Mouse (Mus musculus) hindbrain, postnatal 0 days (tissue): ENCODE results near the gene Sept12. TPM values are rescaled to one million over a fixed set of nuclear protein-coding genes. Genes with fewer than 3 reads are reported as not detected.
A peak's percentile ranks its signal among the peaks of the same experiment; 100 is the strongest.

Source experiments
- ATAC-seq: fragments of 200-750 bp; cut with Nextera tagmentation; 2 replicates; pipeline ENCODE4 v1.8.0; 2017; ENCODE audit warnings: mild to moderate bottlenecking, moderate TSS enrichment, moderate library complexity
- DNase-seq: peaks from one replicate; pipeline ENCODE4 v3.0.0-alpha.2; 2015; ENCODE audit warnings: low spot score
- H3K27ac ChIP-seq: fragments of 300-500 bp; sonication (generic); 2 replicates; pipeline ENCODE4 v1.5.1; 2014; ENCODE audit warnings: mild to moderate bottlenecking
- H3K27me3 ChIP-seq: fragments of 300-500 bp; sonication (generic); 2 replicates; pipeline ENCODE4 v1.6.1; 2014; ENCODE audit warnings: low read length, mixed read lengths; ENCODE audit not compliant: insufficient read depth
- H3K36me3 ChIP-seq: fragments of 300-500 bp; sonication (generic); 2 replicates; pipeline ENCODE4 v1.6.1; 2014; ENCODE audit warnings: low read length, mixed read lengths; ENCODE audit not compliant: insufficient read depth
- H3K4me1 ChIP-seq: fragments of 300-500 bp; sonication (generic); 2 replicates; pipeline ENCODE4 v1.6.1; 2014; ENCODE audit warnings: antibody characterized with exemption, low read length, mixed read lengths; ENCODE audit not compliant: insufficient read depth
- H3K4me2 ChIP-seq: fragments of 300-500 bp; sonication (generic); 2 replicates; pipeline ENCODE4 v1.6.1; 2014; ENCODE audit warnings: low read depth, mild to moderate bottlenecking, low read length, moderate library complexity, mixed read lengths
- H3K4me3 ChIP-seq: fragments of 300-500 bp; sonication (generic); 2 replicates; pipeline ENCODE4 v1.5.1; 2014; ENCODE audit warnings: low read length
- H3K9ac ChIP-seq: fragments of 300-500 bp; sonication (generic); replicated peaks from 2 replicates; pipeline ENCODE4 v1.6.1; 2014; ENCODE audit warnings: mild to moderate bottlenecking, low read length, moderate library complexity, mixed read lengths
- H3K9me3 ChIP-seq: fragments of 300-500 bp; sonication (generic); 2 replicates; pipeline ENCODE4 v1.6.1; 2016; ENCODE audit warnings: low read length, mixed read lengths
- CTCF ChIP-seq: IDR thresholded peaks from 2 replicates; pipeline ENCODE4 v1.5.1; 2016; ENCODE audit warnings: antibody characterized with exemption, control low read depth, low read depth
- WGBS: fragments of 180-500 bp; shearing (Covaris S2); extraction: QIAGEN DNeasy Blood & Tissue Kit; methylation state at CpG from one replicate; pipeline ENCODE4 v1.1.7; 2014; 5-methylcytosine and 5-hydroxymethylcytosine counted together
- polyA plus RNA-seq: library from polyadenylated mRNA; unstranded; fragments of >200 nt; fragmentation: Nextera tagmentation; extraction: Ambion mirVana; gene quantifications from 2 replicates; pipeline ENCODE4 v1.2.1, GENCODE M21; 2015
- total RNA-seq: library from RNA; depleted of rRNA; stranded (reverse); fragments of >200 nt; gene quantifications from 2 replicates; pipeline ENCODE4 v1.2.3, GENCODE M21; 2014; rRNA removed

Gene Sept12
- total RNA-seq (not detected in 2 replicates), polyA plus RNA-seq (not detected in 2 replicates)

- H3K4me3 ChIP-seq = no peak within 1 kb of the TSS
- H3K36me3 ChIP-seq = no peaks in the 10 kb centered on the region
- ATAC-seq = no peak
- no peak within 1 kb of the TSS for H3K4me2 ChIP-seq
- WGBS = 51% methylated on average over 3 of the region's 3 CpGs
- H3K9me3 ChIP-seq = no peaks in the 10 kb centered on the region
- H3K4me1 ChIP-seq = no peaks in the 10 kb centered on the region
- no peak within 1 kb of the TSS for H3K9ac ChIP-seq
- H3K27me3 ChIP-seq = no peaks in the 10 kb centered on the region
- TF ChIP-seq CTCF = no peak
- H3K27ac ChIP-seq = no peak within 1 kb of the TSS
- DNase-seq = no peak
Measured at GRCm38 (mm10) chr16:4997553-4997952, at the start of gene Sept12. Sept12 (minus strand) TSS chr16:4997852.

DNA sequence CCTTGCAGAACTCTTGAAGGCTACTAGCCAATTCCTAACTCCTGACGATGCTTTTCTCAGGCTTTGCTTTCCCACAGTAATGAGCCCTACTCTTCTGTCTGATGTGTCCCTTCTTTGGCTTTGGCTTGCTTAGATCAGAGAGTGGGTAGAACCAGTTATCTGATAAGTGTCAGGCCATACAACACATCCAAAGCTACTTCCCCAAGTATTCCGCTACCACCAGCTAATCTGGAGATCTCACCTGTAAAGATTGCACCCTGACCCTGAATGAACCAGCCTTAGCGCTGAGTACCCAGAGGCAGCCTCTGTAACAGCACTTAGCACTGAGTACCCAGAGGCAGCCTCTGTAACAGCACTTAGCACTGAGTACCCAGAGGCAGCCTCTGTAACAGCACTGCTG, 47.7 kb upstream of the Sept12 start:
- Histone ChIP-seq H3K9ac (no peak overlapping the region), H3K4me2 (no peak overlapping the region), H3K36me3 (peaks cover 39% of the 10 kb centered on the region), H3K4me3 (no peak overlapping the region), H3K4me1 (peaks cover 9% of the 10 kb centered on the region; the same call in 1 of the 2 replicates), H3K27ac (no peak overlapping the region), H3K9me3 (no peaks in the 10 kb centered on the region), H3K27me3 (no peaks in the 10 kb centered on the region)
- WGBS = 95% methylated on average over 3 of the region's 3 CpGs
- ATAC-seq = no peak
- TF ChIP-seq CTCF = no peak
- no peak for DNase-seq

- TF ChIP-seq CTCF = no peak
- Histone ChIP-seq H3K4me2 (no peak overlapping the region), H3K9ac (no peak overlapping the region), H3K27me3 (no peaks in the 10 kb centered on the region), H3K4me1 (no peaks in the 10 kb centered on the region), H3K9me3 (no peaks in the 10 kb centered on the region), H3K4me3 (no peak overlapping the region), H3K27ac (no peak overlapping the region), H3K36me3 (peaks cover 86% of the 10 kb centered on the region)
- WGBS = 69% methylated on average over 5 of the region's 5 CpGs
- ATAC-seq (no peak), DNase-seq (no peak)
Measured at GRCm38 (mm10) chr16:5036649-5037234, 39.1 kb upstream of the Sept12 start.

- Histone ChIP-seq H3K27me3 (no peaks in the 10 kb centered on the region), H3K4me3 (no peak overlapping the region), H3K36me3 (peaks cover 90% of the 10 kb centered on the region), H3K4me2 (no peak overlapping the region), H3K27ac (no peak overlapping the region), H3K9ac (no peak overlapping the region), H3K9me3 (no peaks in the 10 kb centered on the region), H3K4me1 (no peaks in the 10 kb centered on the region)
- WGBS = 96% methylated on average over 3 of the region's 3 CpGs
- no peak for ATAC-seq
- TF ChIP-seq CTCF = no peak
- no peak for DNase-seq
Measured at GRCm38 (mm10) chr16:5035591-5035990, 37.9 kb upstream of the Sept12 start.

DNA sequence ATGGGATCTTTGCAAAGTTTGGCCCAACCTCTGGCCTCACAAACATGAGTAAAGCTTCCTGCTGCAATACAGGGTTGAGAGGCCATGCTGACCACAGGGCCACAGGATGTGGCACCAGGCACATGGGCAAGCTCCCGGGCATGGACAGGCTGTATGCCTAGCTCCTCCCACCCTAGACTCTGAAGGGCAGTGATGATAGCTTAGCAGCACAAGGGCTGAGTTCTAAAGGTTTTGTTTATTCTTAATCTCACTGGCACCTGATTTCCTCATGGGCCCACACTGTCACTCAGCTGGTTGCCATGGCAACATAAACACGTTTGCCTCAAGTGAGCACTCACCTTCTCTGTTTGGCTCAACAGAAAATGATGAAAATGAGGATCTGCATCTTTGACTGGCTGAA, 32.2 kb upstream of the Sept12 start:
- no peaks in the 10 kb centered on the region for H3K9me3 ChIP-seq
- H3K4me1 ChIP-seq = no peaks in the 10 kb centered on the region
- H3K9ac ChIP-seq = no peak overlapping the region
- no peak overlapping the region for H3K27ac ChIP-seq
- H3K4me3 ChIP-seq = no peak overlapping the region
- 63% methylated on average over 2 of the region's 2 CpGs for WGBS
- no peak for DNase-seq
- no peak for TF ChIP-seq CTCF
- peaks cover 96% of the 10 kb centered on the region for H3K36me3 ChIP-seq
- H3K27me3 ChIP-seq = no peaks in the 10 kb centered on the region
- no peak for ATAC-seq
- H3K4me2 ChIP-seq = no peak overlapping the region

DNA sequence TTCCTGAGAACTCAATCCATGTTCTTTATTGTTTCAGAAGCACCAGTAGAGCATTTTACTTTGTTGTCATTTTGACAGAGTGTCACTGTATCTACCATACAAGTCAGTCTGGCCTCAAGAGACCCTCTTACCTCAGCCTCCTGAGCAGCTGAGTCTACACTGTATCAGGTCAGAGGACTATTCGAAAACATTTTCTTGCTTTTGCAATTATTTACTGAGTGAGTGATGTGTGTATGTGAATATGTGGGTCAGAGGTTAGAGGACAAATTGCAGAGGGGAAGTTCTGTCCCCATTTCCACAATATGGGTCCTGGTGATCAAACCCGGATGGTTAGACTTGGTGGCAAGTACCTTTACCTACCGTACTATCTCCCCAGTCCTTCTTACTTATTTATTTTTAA, 26.4 kb upstream of the Sept12 start:
- no peak overlapping the region for H3K4me3 ChIP-seq
- H3K4me2 ChIP-seq = no peak overlapping the region
- H3K9ac ChIP-seq = no peak overlapping the region
- WGBS = 93% methylated on average over 3 of the region's 3 CpGs
- H3K9me3 ChIP-seq = no peaks in the 10 kb centered on the region
- DNase-seq = no peak
- peaks cover 89% of the 10 kb centered on the region for H3K36me3 ChIP-seq
- H3K27ac ChIP-seq = no peak overlapping the region
- no peaks in the 10 kb centered on the region for H3K27me3 ChIP-seq
- no peaks in the 10 kb centered on the region for H3K4me1 ChIP-seq
- no peak for TF ChIP-seq CTCF
- ATAC-seq = no peak

DNA sequence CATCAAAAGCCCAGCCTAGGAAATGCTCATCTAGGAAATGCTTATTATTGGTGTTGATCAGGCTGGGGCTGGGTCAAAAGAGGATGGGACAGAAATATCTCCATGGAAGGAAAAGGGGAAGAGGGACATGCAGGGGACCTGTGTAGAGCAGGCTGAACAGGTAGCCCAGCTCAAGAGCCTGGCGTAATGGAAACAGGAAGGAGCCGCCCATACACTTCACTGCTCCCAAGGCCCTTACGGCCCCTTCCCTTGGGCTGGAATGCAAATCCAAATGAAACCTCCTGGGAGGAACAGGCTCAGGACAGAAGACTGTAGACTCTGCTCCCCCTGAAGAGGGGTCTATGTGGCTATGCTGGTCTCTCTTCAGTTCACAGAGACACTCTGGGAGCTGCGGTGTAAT, 16.9 kb upstream of the Sept12 start:
- no peak overlapping the region for H3K4me3 ChIP-seq
- no peak for ATAC-seq
- peaks cover 47% of the 10 kb centered on the region for H3K36me3 ChIP-seq
- peak overlapping the region; percentile 34; the same call in 1 of the 2 replicates for H3K27ac ChIP-seq
- no peaks in the 10 kb centered on the region for H3K4me1 ChIP-seq
- no peak overlapping the region for H3K9ac ChIP-seq
- no peaks in the 10 kb centered on the region for H3K27me3 ChIP-seq
- no peak for TF ChIP-seq CTCF
- no peak overlapping the region for H3K4me2 ChIP-seq
- WGBS = 86% methylated on average over 4 of the region's 4 CpGs
- no peaks in the 10 kb centered on the region for H3K9me3 ChIP-seq
- DNase-seq = no peak
